Mouse (Mus musculus): ENCODE results near the gene Reps1. TPM values are rescaled to one million over a fixed set of nuclear protein-coding genes. Genes with fewer than 3 reads are reported as not detected.
"Not testable (repeated sequence)": the region's sequence is repeated elsewhere in the genome, so short reads cannot be mapped to it uniquely, and the experiment has no call there.

Gene Reps1
- polyA plus RNA-seq, 1 experiment from 2014 or later = 10.3 TPM

- H3K4me1 ChIP-seq (ENCODE audit: control insufficient read depth, insufficient read depth, low read length) = no peaks in the 10 kb centered on the region
- ATAC-seq (ENCODE audit: insufficient read depth, low FRiP score) = no peak
These were observed 55.3 kb downstream of the Reps1 start for GRCm38 (mm10) chr10:18110940-18111339.

GRCm38 (mm10) chr10:18113473-18114093, 57.9 kb downstream of the Reps1 start:
- Histone ChIP-seq H3K9ac (ENCODE audit: low read length) (no peak overlapping the region), H3K27me3 (ENCODE audit: control insufficient read depth, insufficient read depth, low read length) (no peaks in the 10 kb centered on the region), H3K27ac (ENCODE audit: low read length) (no peak overlapping the region), H3K36me3 (ENCODE audit: control insufficient read depth, insufficient read depth, low read length) (peaks cover 4% of the 10 kb centered on the region), H3K4me2 (ENCODE audit: low read depth, low read length) (no peak overlapping the region), H3K4me3 (replicated peaks; ENCODE audit: low read length) (no peak overlapping the region), H3K9me3 (replicated peaks; ENCODE audit: control insufficient read depth, low read length) (no peaks in the 10 kb centered on the region), H3K4me1 (ENCODE audit: control insufficient read depth, insufficient read depth, low read length) (no peaks in the 10 kb centered on the region)
- 77% methylated on average over 10 of the region's 10 CpGs for WGBS
- no peak for ATAC-seq (ENCODE audit: insufficient read depth, low FRiP score)

More at GRCm38 (mm10) chr10:18110940-18111339, 55.3 kb downstream of the Reps1 start:
- Histone ChIP-seq H3K9me3 (replicated peaks; ENCODE audit: control insufficient read depth, low read length) (no peaks in the 10 kb centered on the region), H3K36me3 (ENCODE audit: control insufficient read depth, insufficient read depth, low read length) (peaks cover 4% of the 10 kb centered on the region), H3K4me2 (ENCODE audit: low read depth, low read length) (no peak overlapping the region), H3K27me3 (ENCODE audit: control insufficient read depth, insufficient read depth, low read length) (no peaks in the 10 kb centered on the region), H3K4me3 (replicated peaks; ENCODE audit: low read length) (no peak overlapping the region), H3K9ac (ENCODE audit: low read length) (no peak overlapping the region), H3K27ac (ENCODE audit: low read length) (no peak overlapping the region)

DNA sequence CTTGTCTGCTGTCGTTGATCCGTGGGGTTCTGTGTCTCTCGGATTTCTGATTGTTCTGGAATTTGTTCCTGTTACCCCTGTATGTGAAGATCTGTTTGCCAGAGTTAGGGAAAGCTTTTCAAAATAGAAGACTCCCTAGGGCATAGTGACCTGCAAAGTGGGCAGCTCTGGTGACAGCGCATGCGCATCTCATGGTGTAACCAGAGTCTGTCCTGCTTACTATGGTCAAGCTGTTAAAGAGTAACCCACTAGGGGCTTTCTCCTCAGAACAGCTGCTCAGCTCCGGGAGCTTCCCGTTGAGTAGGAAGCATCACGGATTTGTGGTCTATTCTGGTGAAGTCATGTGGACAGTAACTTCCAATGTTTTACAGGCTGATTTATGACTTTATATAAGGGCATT, 62.7 kb downstream of the Reps1 start:
- Histone ChIP-seq H3K4me1 (ENCODE audit: control insufficient read depth, insufficient read depth, low read length) (no peaks in the 10 kb centered on the region), H3K27me3 (ENCODE audit: control insufficient read depth, insufficient read depth, low read length) (no peaks in the 10 kb centered on the region), H3K36me3 (ENCODE audit: control insufficient read depth, insufficient read depth, low read length) (peaks cover 26% of the 10 kb centered on the region), H3K27ac (ENCODE audit: low read length) (no peak overlapping the region), H3K4me2 (ENCODE audit: low read depth, low read length) (no peak overlapping the region), H3K4me3 (replicated peaks; ENCODE audit: low read length) (no peak overlapping the region), H3K9ac (ENCODE audit: low read length) (no peak overlapping the region), H3K9me3 (replicated peaks; ENCODE audit: control insufficient read depth, low read length) (no peaks in the 10 kb centered on the region; the same call in 1 of the 2 replicates)
- no peak for ATAC-seq (ENCODE audit: insufficient read depth, low FRiP score)
- 88% methylated on average over 8 of the region's 8 CpGs for WGBS

DNA sequence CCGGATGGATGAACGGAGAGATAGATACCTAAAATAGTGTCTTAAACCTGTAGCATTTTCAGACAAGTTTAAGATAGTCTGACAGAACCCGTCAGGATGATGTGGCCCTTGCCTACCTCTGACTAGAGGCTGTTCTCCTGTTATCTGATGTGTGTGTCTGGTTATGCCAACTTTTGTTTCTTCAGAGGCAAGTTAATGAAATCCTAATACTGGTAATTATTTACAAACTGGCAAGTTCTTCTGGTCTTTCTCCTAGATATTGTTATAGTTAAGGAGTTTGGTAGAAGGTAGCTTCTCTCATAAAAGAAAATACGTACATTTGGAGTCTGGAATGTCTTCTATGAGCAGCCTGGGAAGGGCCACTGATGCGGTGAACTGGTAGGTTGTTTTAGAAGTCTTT, 74.6 kb downstream of the Reps1 start:
- no peaks in the 10 kb centered on the region for H3K9me3 ChIP-seq (replicated peaks; ENCODE audit: control insufficient read depth, low read length)
- H3K9ac ChIP-seq (ENCODE audit: low read length) = no peak overlapping the region
- 96% methylated on average over 5 of the region's 5 CpGs for WGBS
- H3K36me3 ChIP-seq (ENCODE audit: control insufficient read depth, insufficient read depth, low read length) = peaks cover 2% of the 10 kb centered on the region; the same call in 1 of the 2 replicates
- H3K27me3 ChIP-seq (ENCODE audit: control insufficient read depth, insufficient read depth, low read length) = no peaks in the 10 kb centered on the region
- H3K4me3 ChIP-seq (replicated peaks; ENCODE audit: low read length) = no peak overlapping the region
- H3K27ac ChIP-seq (ENCODE audit: low read length) = no peak overlapping the region
- no peak overlapping the region for H3K4me2 ChIP-seq (ENCODE audit: low read depth, low read length)
- ATAC-seq (ENCODE audit: insufficient read depth, low FRiP score) = no peak
- peaks cover 4% of the 10 kb centered on the region; the same call in 1 of the 2 replicates for H3K4me1 ChIP-seq (ENCODE audit: control insufficient read depth, insufficient read depth, low read length)

DNA sequence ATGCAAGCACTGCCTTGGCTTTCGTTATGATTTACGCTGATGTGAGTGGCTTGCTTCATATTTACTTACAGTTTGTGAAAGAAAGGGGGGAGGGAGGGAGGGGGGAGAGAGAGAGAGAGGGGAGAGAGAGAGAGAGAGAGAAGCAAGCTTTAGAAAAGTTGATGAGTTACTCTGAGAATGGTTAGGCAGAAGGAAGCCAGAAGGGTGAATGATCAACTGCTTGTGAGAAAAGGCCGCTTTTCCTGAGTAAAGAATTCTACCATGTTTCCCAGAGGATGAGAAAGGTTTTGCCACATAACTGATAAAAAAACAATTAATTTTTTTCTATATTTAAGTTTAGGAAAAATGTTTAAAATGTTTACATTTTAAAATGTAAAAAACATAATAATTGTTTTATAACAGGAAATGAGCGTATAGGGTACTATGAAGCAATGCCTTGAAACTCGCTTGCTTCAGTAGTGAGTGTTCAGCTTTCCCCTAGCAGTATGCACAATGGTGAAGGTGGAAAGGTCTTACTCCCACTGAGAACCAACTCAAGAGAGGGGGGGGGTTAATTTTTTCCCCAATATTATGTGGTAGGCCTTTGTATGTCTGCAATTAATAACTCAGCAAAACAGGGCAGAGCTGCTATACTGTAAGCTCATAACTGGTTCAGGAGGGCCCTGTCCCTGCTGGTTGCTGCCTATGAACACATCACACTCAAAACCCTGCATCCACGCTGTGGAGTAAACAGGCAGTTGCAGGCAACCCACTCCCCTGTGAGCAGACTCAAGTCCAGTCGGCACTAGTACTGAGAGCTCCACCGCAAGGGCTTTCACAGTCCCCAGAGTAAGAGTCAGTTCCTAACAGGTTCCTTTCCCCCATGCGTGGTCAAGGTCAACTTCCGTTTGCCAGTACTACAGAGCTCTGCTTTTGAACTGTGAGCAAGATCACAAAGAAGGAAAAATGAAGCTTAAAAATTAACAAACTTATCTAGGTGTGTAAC, 76.3 kb downstream of the Reps1 start:
- Histone ChIP-seq H3K27me3 (ENCODE audit: control insufficient read depth, insufficient read depth, low read length) (no peaks in the 10 kb centered on the region), H3K27ac (ENCODE audit: low read length) (0 out of 2 replicates have a peak overlapping the region, but pooled peaks have one; percentile 6), H3K4me1 (ENCODE audit: control insufficient read depth, insufficient read depth, low read length) (peaks cover 4% of the 10 kb centered on the region; the same call in 1 of the 2 replicates), H3K9me3 (replicated peaks; ENCODE audit: control insufficient read depth, low read length) (no peaks in the 10 kb centered on the region), H3K9ac (ENCODE audit: low read length) (no peak overlapping the region), H3K36me3 (ENCODE audit: control insufficient read depth, insufficient read depth, low read length) (no peaks in the 10 kb centered on the region), H3K4me3 (replicated peaks; ENCODE audit: low read length) (no peak overlapping the region), H3K4me2 (ENCODE audit: low read depth, low read length) (no peak overlapping the region)
- ATAC-seq (ENCODE audit: insufficient read depth, low FRiP score) = no peak
- 64% methylated on average over 10 of the region's 10 CpGs for WGBS

- H3K4me3 ChIP-seq (replicated peaks; ENCODE audit: low read length) = peak overlapping the region; percentile 30
- not testable (repeated sequence) for H3K4me2 ChIP-seq (ENCODE audit: low read depth, low read length); H3K27ac ChIP-seq (ENCODE audit: low read length); H3K36me3 ChIP-seq (ENCODE audit: control insufficient read depth, insufficient read depth, low read length); H3K4me1 ChIP-seq (ENCODE audit: control insufficient read depth, insufficient read depth, low read length); H3K27me3 ChIP-seq (ENCODE audit: control insufficient read depth, insufficient read depth, low read length); ATAC-seq (ENCODE audit: insufficient read depth, low FRiP score); H3K9me3 ChIP-seq (replicated peaks; ENCODE audit: control insufficient read depth, low read length); H3K9ac ChIP-seq (ENCODE audit: low read length)
- WGBS = 62% methylated on average over 12 of the region's 26 CpGs
These were observed 83.3 kb downstream of the Reps1 start for GRCm38 (mm10) chr10:18138853-18139503.

GRCm38 (mm10) chr10:18139615-18140014, 84.0 kb downstream of the Reps1 start:
- no peaks in the 10 kb centered on the region for H3K36me3 ChIP-seq (ENCODE audit: control insufficient read depth, insufficient read depth, low read length)
- no peaks in the 10 kb centered on the region for H3K9me3 ChIP-seq (replicated peaks; ENCODE audit: control insufficient read depth, low read length)
- peak overlapping the region; percentile 30 for H3K4me3 ChIP-seq (replicated peaks; ENCODE audit: low read length)
- H3K27ac ChIP-seq (ENCODE audit: low read length) = no peak overlapping the region
- WGBS = 73% methylated on average over 5 of the region's 5 CpGs
- peak overlapping the region; percentile 21; the same call in 1 of the 2 replicates for H3K4me2 ChIP-seq (ENCODE audit: low read depth, low read length)
- H3K4me1 ChIP-seq (ENCODE audit: control insufficient read depth, insufficient read depth, low read length) = no peaks in the 10 kb centered on the region
- H3K27me3 ChIP-seq (ENCODE audit: control insufficient read depth, insufficient read depth, low read length) = no peaks in the 10 kb centered on the region
- no peak overlapping the region for H3K9ac ChIP-seq (ENCODE audit: low read length)
- no peak for ATAC-seq (ENCODE audit: insufficient read depth, low FRiP score)

GRCm38 (mm10) chr10:18141389-18141788, 85.7 kb downstream of the Reps1 start:
- WGBS = 86% methylated on average over 2 of the region's 2 CpGs
- Histone ChIP-seq H3K4me2 (ENCODE audit: low read depth, low read length) (no peak overlapping the region), H3K27ac (ENCODE audit: low read length) (no peak overlapping the region), H3K9ac (ENCODE audit: low read length) (no peak overlapping the region), H3K4me3 (replicated peaks; ENCODE audit: low read length) (no peak overlapping the region), H3K4me1 (ENCODE audit: control insufficient read depth, insufficient read depth, low read length) (no peaks in the 10 kb centered on the region), H3K27me3 (ENCODE audit: control insufficient read depth, insufficient read depth, low read length) (no peaks in the 10 kb centered on the region), H3K36me3 (ENCODE audit: control insufficient read depth, insufficient read depth, low read length) (no peaks in the 10 kb centered on the region), H3K9me3 (replicated peaks; ENCODE audit: control insufficient read depth, low read length) (no peaks in the 10 kb centered on the region)
- ATAC-seq (ENCODE audit: insufficient read depth, low FRiP score) = no peak

GRCm38 (mm10) chr10:18142231-18142630, 86.6 kb downstream of the Reps1 start:
- 78% methylated on average over 6 of the region's 6 CpGs for WGBS
- H3K4me3 ChIP-seq (replicated peaks; ENCODE audit: low read length) = no peak overlapping the region
- H3K4me2 ChIP-seq (ENCODE audit: low read depth, low read length) = no peak overlapping the region
- no peak overlapping the region for H3K9ac ChIP-seq (ENCODE audit: low read length)
- no peaks in the 10 kb centered on the region for H3K4me1 ChIP-seq (ENCODE audit: control insufficient read depth, insufficient read depth, low read length)
- H3K27me3 ChIP-seq (ENCODE audit: control insufficient read depth, insufficient read depth, low read length) = no peaks in the 10 kb centered on the region
- H3K36me3 ChIP-seq (ENCODE audit: control insufficient read depth, insufficient read depth, low read length) = no peaks in the 10 kb centered on the region
- H3K27ac ChIP-seq (ENCODE audit: low read length) = no peak overlapping the region
- ATAC-seq (ENCODE audit: insufficient read depth, low FRiP score) = no peak
- no peaks in the 10 kb centered on the region for H3K9me3 ChIP-seq (replicated peaks; ENCODE audit: control insufficient read depth, low read length)

All from stomach, embryonic 16.5 days (tissue).